Comparison of ENCODE assay signal across 16 mouse cellular contexts in genomic region chr5:66949098-66949692, GRCm38 (mm10).
DNase-seq lines count a peak whose midpoint lies in the region; ATAC-seq and TF ChIP-seq lines count a peak whose summit lies in the region.
"Had no signal": no experiment of that assay in that cellular context is flagged by ENCODE, and none has a peak within 500 bp of the region (broad histone marks: within the 10 kb centered on the region; RNA-seq: fewer than 3 reads in every experiment).

No protein-coding gene starts in this region.

- H3K36me3 ChIP-seq in kidney, embryonic 14.5 days (ENCODE audit: control insufficient read depth, insufficient read depth, low read length), result no peaks in the 10 kb centered on the region
- 0 out of 2 replicates have a peak, but pooled peaks cover 5% of the 10 kb centered on the region for H3K36me3 ChIP-seq in neural tube, embryonic 13.5 days
- no peaks in the 10 kb centered on the region for H3K36me3 ChIP-seq in forebrain, embryonic 16.5 days (ENCODE audit: control insufficient read depth, insufficient read depth)
- H3K36me3 ChIP-seq: heart, embryonic 13.5 days had no signal

- H3K9ac ChIP-seq in kidney, embryonic 14.5 days (ENCODE audit: low read depth, low read length), result no peak overlapping the region
- no peak overlapping the region for H3K9ac ChIP-seq in neural tube, embryonic 13.5 days
- H3K9ac ChIP-seq in forebrain, embryonic 16.5 days (replicated peaks; ENCODE audit: low read depth, low read length), result no peak overlapping the region
- H3K9ac ChIP-seq: heart, embryonic 13.5 days had no signal

- no peak overlapping the region for H3K4me3 ChIP-seq in kidney, embryonic 14.5 days (ENCODE audit: low read length)
- no peak overlapping the region for H3K4me3 ChIP-seq in neural tube, embryonic 13.5 days
- H3K4me3 ChIP-seq in forebrain, embryonic 16.5 days (replicated peaks; ENCODE audit: low read length), result no peak overlapping the region
- no peak overlapping the region for H3K4me3 ChIP-seq in olfactory bulb, adult 2 months (ENCODE audit: insufficient read depth, low read depth, low read length)
- H3K4me3 ChIP-seq: heart, embryonic 13.5 days; layer of hippocampus, adult 2 months had no signal

- H3K4me2 ChIP-seq in kidney, embryonic 14.5 days (replicated peaks; ENCODE audit: low read depth, low read length), result no peak overlapping the region
- no peak overlapping the region for H3K4me2 ChIP-seq in neural tube, embryonic 13.5 days
- H3K4me2 ChIP-seq in forebrain, embryonic 16.5 days (ENCODE audit: low read length), result no peak overlapping the region
- H3K4me2 ChIP-seq: heart, embryonic 13.5 days; midbrain, embryonic 11.5 days had no signal

- WGBS in kidney, embryonic 14.5 days, result 30% methylated on average over 8 of the region's 8 CpGs
- 58% methylated on average over 8 of the region's 8 CpGs for WGBS in neural tube, embryonic 13.5 days
- 21% methylated on average over 8 of the region's 8 CpGs for WGBS in forebrain, embryonic 16.5 days
- 58% methylated on average over 8 of the region's 8 CpGs for WGBS in olfactory bulb, adult 2 months

- H3K27me3 ChIP-seq in kidney, embryonic 14.5 days (ENCODE audit: control insufficient read depth, insufficient read depth, low read length), result no peaks in the 10 kb centered on the region
- H3K27me3 ChIP-seq in neural tube, embryonic 13.5 days, result no peaks in the 10 kb centered on the region
- no peaks in the 10 kb centered on the region for H3K27me3 ChIP-seq in forebrain, embryonic 16.5 days (replicated peaks; ENCODE audit: control insufficient read depth, insufficient read depth, low read length)
- H3K27me3 ChIP-seq: heart, embryonic 13.5 days had no signal

- H3K9me3 ChIP-seq in kidney, embryonic 14.5 days (ENCODE audit: control insufficient read depth, low read length), result peaks cover 2% of the 10 kb centered on the region; the same call in 1 of the 2 replicates
- H3K9me3 ChIP-seq in neural tube, embryonic 13.5 days, result peaks cover 5% of the 10 kb centered on the region
- H3K9me3 ChIP-seq in forebrain, embryonic 16.5 days (ENCODE audit: control insufficient read depth, low read length), result no peaks in the 10 kb centered on the region
- H3K9me3 ChIP-seq: heart, embryonic 13.5 days had no signal

- H3K4me1 ChIP-seq in kidney, embryonic 14.5 days (ENCODE audit: control insufficient read depth, insufficient read depth, low read length), result peaks cover 12% of the 10 kb centered on the region
- H3K4me1 ChIP-seq in neural tube, embryonic 13.5 days (replicated peaks), result peaks cover 35% of the 10 kb centered on the region
- H3K4me1 ChIP-seq in forebrain, embryonic 16.5 days (replicated peaks; ENCODE audit: control insufficient read depth, insufficient read depth, low read length), result peaks cover 26% of the 10 kb centered on the region
- peaks cover 12% of the 10 kb centered on the region for H3K4me1 ChIP-seq in olfactory bulb, adult 2 months (ENCODE audit: control insufficient read depth, insufficient read depth, low read length)

- peak; percentile 88 for ATAC-seq in kidney, embryonic 14.5 days (ENCODE audit: low FRiP score, low TSS enrichment)
- no peak for ATAC-seq in neural tube, embryonic 13.5 days (ENCODE audit: low read depth)
- peak; percentile 63 for ATAC-seq in forebrain, embryonic 16.5 days

- TF ChIP-seq POLR2A in olfactory bulb, adult 2 months (IDR thresholded peaks at IDR 0.05; ENCODE audit: insufficient read depth, low read depth, low read length), result no peak

- intact Hi-C loops in left cerebral cortex, postnatal 4 days (cut with DNase I), result no loop called here

- no peak for TF ChIP-seq CTCF in olfactory bulb, adult 2 months (IDR thresholded peaks at IDR 0.05; ENCODE audit: insufficient read depth, low read depth, low read length)

- no peak for DNase-seq in kidney, postnatal 36 days
- no peak for DNase-seq in neural tube, embryonic 10.5 days (ENCODE audit: extremely low spot score, low spot score)
- no peak for DNase-seq in c-Kit-positive CD71-positive TER-119-positive erythroid progenitor cells, embryonic 14.5 days (ENCODE audit: low spot score)
- no peak for DNase-seq in left cerebral cortex, postnatal 4 days
- DNase-seq: B cell, adult 2 months; cerebellum, adult 11-12 months; gastrocnemius, postnatal 25 days; heart, postnatal 4 days; right cerebral cortex, postnatal 4 days had no signal

- H3K27ac ChIP-seq in kidney, embryonic 14.5 days (ENCODE audit: low read depth, low read length), result peak overlapping the region; percentile 56; the same call in 1 of the 2 replicates
- H3K27ac ChIP-seq in neural tube, embryonic 13.5 days (replicated peaks), result 0 out of 2 replicates have a peak overlapping the region, but pooled peaks have one; percentile 34
- peak overlapping the region; percentile 79 for H3K27ac ChIP-seq in forebrain, embryonic 16.5 days (ENCODE audit: low read length)
- 0 out of 2 replicates have a peak overlapping the region, but pooled peaks have one; percentile 31 for H3K27ac ChIP-seq in olfactory bulb, adult 2 months (ENCODE audit: insufficient read depth, low read depth, low read length)
